Mouse (Mus musculus): ENCODE results near the gene Grap.

GRCm38 (mm10) chr11:61685119-61685725 is 32.2 kb downstream of the Grap start:
- TF ChIP-seq CTCF (IDR thresholded peaks at IDR 0.05; ENCODE audit: control insufficient read depth, insufficient read depth, low read length) (no peak), POLR2A (IDR thresholded peaks at IDR 0.05; ENCODE audit: borderline replicate concordance, control insufficient read depth, low read depth, low read length) (no peak)

Measured in bone marrow, adult 2 months (tissue).